Mouse (Mus musculus) 416B (cell line): Measurements from ENCODE around the gene Ccl4.
A peak's percentile ranks its signal among the peaks of the same experiment; 100 is the strongest.

Experiments used
- DNase-seq: peaks from one replicate; pipeline ENCODE4 v3.0.0; 2011; ENCODE audit warnings: low read depth

Ccl4 gene

GRCm38 (mm10) chr11:83671743-83672142, 9.4 kb downstream of the Ccl4 start:
- DNase-seq: no peak

- no peak for DNase-seq
Measured at GRCm38 (mm10) chr11:83675665-83676064, 13.3 kb downstream of the Ccl4 start.

GRCm38 (mm10) chr11:83689918-83690317, 27.5 kb downstream of the Ccl4 start:
- no peak for DNase-seq

GRCm38 (mm10) chr11:83692008-83692407, 29.6 kb downstream of the Ccl4 start:
- DNase-seq: no peak

- DNase-seq: no peak
Measured at GRCm38 (mm10) chr11:83703705-83704104, 41.3 kb downstream of the Ccl4 start, which contains the start of gene Wfdc17. Gene Wfdc17 (plus strand): TSS chr11:83703991.

- no peak for DNase-seq
Measured at GRCm38 (mm10) chr11:83708715-83709114, 46.3 kb downstream of the Ccl4 start, which contains the start of gene Wfdc18. Gene Wfdc18 (plus strand): TSS chr11:83709015.

- no peak for DNase-seq
Measured at GRCm38 (mm10) chr11:83709683-83710082, 47.3 kb downstream of the Ccl4 start.

- DNase-seq: peak; percentile 13
Measured at GRCm38 (mm10) chr11:83712671-83713070, 50.3 kb downstream of the Ccl4 start.

GRCm38 (mm10) chr11:83713925-83714324, 51.5 kb downstream of the Ccl4 start:
- peak; percentile 29 for DNase-seq
